Mouse (Mus musculus): Measurements from ENCODE around the gene Btbd11.

Btbd11 gene

DNA sequence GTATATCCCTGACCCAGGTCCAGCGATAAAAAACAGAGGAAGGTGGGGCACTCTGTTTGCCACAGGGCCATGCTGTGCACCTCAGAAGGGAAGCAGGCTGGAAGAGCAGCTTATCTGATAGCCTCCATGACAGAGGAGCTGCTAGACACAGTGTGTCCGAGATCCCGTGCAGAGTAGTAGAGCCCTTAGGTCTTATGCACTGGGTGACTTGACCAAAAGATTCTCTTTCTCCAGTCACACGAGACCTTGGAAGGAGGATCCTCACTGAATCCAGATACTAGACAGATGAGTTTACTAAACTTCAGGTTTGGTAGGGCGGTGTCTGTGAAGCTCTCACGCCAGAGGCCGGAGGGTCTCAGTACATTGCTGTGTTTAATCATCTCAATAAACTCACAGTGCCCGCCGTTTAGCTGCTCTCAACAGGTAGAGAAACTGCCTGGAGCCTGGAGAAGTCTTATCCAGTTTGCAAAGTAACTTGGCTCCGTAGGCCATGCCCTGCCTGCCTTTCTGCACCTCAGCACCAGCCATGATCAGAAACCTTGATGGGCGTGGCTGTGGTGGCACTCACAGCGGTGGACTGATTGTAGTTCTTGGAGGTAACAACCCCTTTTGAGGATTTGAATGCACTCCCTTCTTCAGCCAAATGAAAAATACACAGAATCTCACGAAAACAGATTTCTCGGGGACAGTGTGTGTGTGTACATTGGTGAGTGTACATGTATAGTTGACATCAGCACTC, 155.4 kb downstream of the Btbd11 start:
- in situ Hi-C loops (cut with MboI; ENCODE audit: low pct_unique_long_range_greater_than_20kb in 1 of 2, low sequenced_read_pairs in 2 of 2, unreplicated experiment in 1 of 2): no loop called here

DNA sequence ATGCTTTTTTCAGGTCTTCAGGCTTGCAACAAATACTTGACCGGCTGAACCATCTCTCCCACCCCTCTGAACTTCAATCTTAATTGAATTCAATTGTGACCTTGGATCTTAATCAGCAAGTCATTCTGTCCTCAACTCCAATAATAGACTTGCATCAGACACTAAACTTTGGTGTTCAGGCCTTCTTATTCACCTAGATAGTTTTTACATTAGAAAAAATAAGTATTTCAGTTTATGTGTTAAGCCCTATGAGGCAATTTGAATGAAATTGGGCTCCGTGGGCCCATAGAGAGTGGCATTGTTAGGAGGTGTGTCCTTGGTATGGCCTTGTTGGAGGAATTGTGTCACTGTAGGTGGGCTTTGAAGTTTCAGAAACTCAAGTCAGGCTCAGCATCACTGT, 156.7 kb downstream of the Btbd11 start:
- in situ Hi-C loops (cut with MboI; ENCODE audit: low pct_unique_long_range_greater_than_20kb in 1 of 2, low sequenced_read_pairs in 2 of 2, unreplicated experiment in 1 of 2): no loop called here

GRCm38 (mm10) chr10:85544991-85545390, 158.4 kb downstream of the Btbd11 start:
- in situ Hi-C loops (cut with MboI; ENCODE audit: low pct_unique_long_range_greater_than_20kb in 1 of 2, low sequenced_read_pairs in 2 of 2, unreplicated experiment in 1 of 2): no loop called here

DNA sequence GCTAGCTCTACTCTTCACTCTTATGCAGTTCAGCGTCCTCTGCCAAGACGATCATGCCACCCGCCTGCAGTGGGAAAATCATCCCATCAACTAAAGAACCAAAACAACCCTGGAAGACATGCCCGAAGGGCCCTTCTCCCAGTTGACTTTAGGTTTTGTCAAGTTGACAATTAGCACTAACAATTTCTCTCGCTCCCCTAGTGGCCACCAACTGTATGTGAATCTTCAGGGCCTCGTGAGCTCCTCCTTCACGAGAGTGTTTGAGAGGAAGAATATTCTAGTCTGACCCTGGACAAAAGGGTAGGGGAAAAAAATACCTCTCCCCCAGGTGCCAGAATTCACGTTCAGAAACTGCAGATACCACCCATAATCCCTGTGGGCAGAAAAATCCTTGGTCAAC, 168.6 kb downstream of the Btbd11 start:
- in situ Hi-C loops (cut with MboI; ENCODE audit: low pct_unique_long_range_greater_than_20kb in 1 of 2, low sequenced_read_pairs in 2 of 2, unreplicated experiment in 1 of 2): loop anchor here in 1 of 2 experiments (10.0 kb wide), 1 partner anchor 170 kb away; the partner anchor contains the start of gene Btbd11

- in situ Hi-C loops (cut with MboI; ENCODE audit: low pct_unique_long_range_greater_than_20kb in 1 of 2, low sequenced_read_pairs in 2 of 2, unreplicated experiment in 1 of 2): no loop called here
These were observed 174.8 kb downstream of the Btbd11 start for GRCm38 (mm10) chr10:85561418-85561817.

- in situ Hi-C loops (cut with MboI; ENCODE audit: low pct_unique_long_range_greater_than_20kb in 1 of 2, low sequenced_read_pairs in 2 of 2, unreplicated experiment in 1 of 2): no loop called here
These were observed 184.8 kb downstream of the Btbd11 start for GRCm38 (mm10) chr10:85571456-85571855.

DNA sequence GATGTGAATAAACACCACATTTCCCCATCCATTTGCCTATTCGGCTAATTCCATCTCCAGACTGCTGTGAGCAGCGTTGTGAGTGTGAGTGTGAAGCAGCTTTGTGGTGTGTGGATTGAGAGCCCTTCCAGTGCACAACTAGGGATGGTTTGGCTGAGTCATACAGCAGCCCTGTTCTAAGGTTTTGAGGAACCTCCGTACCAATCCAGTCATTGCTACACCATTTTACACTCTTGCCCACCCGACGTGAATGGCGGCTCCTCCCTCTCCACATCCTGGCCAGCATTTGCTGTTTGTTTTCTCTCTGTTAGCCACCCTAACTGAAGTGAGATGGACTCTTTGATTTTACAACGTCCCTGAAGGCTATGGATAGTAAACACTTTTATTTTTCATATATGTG, 186.0 kb downstream of the Btbd11 start:
- in situ Hi-C loops (cut with MboI; ENCODE audit: low pct_unique_long_range_greater_than_20kb in 1 of 2, low sequenced_read_pairs in 2 of 2, unreplicated experiment in 1 of 2): no loop called here

- in situ Hi-C loops (cut with MboI; ENCODE audit: low pct_unique_long_range_greater_than_20kb in 1 of 2, low sequenced_read_pairs in 2 of 2, unreplicated experiment in 1 of 2): no loop called here
These were observed 191.3 kb downstream of the Btbd11 start for GRCm38 (mm10) chr10:85577891-85578420.

DNA sequence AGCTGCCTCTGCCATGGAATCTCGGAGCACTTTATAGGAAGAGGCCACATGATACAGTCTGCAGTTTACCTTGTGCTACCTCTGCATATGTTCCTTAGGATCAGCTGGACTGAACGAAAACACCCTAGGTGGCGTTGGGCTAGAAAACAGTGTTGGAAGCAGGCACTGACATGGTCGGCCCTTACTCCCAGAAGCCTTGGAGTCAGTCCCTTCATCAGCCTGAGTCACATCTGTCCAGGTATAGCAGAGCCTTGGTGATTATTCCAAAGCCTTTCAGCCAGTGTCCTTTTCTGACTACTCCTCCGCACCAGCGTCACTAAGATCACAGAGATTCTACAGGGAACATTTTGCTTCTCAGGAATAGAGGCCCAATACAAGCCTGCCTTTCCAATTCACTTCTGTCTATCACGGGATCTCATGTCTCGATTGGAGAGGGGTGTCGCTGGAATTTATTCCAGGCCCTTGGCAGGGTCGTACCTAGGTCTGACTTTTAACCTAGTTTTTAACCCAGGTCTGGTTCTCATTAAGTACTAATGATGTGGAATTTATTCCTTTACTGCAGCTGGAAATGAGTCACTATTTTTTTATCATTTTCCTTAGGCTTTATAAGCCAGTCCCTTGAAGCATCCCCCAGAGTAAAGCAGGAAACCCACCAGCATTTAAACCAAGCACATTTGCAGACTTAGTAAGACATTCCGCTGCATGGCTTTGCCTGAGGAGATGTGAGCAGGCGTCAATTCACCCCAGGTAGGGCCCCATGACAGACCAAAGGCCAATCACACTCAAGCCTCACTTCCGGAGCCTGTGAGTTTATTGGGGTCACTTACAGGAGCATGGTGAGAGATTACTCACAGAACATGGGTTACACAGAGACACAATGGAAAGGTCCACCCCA, 192.2 kb downstream of the Btbd11 start:
- in situ Hi-C loops (cut with MboI; ENCODE audit: low pct_unique_long_range_greater_than_20kb in 1 of 2, low sequenced_read_pairs in 2 of 2, unreplicated experiment in 1 of 2): no loop called here

DNA sequence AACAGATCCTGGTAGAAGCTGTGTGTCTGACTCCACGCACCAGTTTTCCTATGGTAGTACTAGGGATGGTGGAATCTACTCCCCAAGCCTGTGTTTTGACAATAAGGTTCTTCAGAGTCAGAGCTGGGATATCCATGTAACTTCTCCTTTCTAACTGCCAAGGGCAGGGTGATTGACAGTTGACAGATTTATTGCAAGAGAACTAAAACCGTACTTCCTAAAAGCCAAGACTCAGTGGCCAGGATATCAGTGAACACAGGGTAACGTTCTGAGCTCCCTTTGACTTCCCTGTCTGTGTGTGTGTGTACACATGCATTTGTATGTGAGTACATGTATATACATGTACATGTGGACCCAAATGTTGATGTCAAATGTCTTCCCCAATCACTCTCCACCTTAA, 201.1 kb downstream of the Btbd11 start:
- in situ Hi-C loops (cut with MboI; ENCODE audit: low pct_unique_long_range_greater_than_20kb in 1 of 2, low sequenced_read_pairs in 2 of 2, unreplicated experiment in 1 of 2): no loop called here

DNA sequence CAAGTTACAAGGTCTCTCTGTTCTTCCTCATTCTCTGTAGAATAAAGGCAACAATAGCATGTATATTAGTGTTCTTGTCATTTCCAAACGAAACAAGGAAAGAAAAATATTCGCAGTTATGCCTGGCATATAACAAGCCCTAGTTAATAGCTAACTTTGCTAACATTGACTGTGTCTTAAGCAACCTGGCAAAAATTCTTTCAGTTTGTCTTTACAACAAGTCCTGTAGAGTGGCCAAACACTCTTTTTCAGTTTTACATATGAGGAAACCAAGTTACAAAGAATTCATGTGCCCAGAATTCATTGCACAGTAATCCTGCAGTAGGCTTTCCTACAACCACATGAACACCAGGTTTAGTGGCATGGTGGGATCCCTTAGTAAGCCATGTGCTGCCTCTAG, 203.4 kb downstream of the Btbd11 start:
- in situ Hi-C loops (cut with MboI; ENCODE audit: low pct_unique_long_range_greater_than_20kb in 1 of 2, low sequenced_read_pairs in 2 of 2, unreplicated experiment in 1 of 2): no loop called here

- in situ Hi-C loops (cut with MboI; ENCODE audit: low pct_unique_long_range_greater_than_20kb in 1 of 2, low sequenced_read_pairs in 2 of 2, unreplicated experiment in 1 of 2): no loop called here
These were observed 204.7 kb downstream of the Btbd11 start for GRCm38 (mm10) chr10:85591296-85591695.

- in situ Hi-C loops (cut with MboI; ENCODE audit: low pct_unique_long_range_greater_than_20kb in 1 of 2, low sequenced_read_pairs in 2 of 2, unreplicated experiment in 1 of 2): no loop called here
These were observed 205.4 kb downstream of the Btbd11 start for GRCm38 (mm10) chr10:85591986-85592385.

DNA sequence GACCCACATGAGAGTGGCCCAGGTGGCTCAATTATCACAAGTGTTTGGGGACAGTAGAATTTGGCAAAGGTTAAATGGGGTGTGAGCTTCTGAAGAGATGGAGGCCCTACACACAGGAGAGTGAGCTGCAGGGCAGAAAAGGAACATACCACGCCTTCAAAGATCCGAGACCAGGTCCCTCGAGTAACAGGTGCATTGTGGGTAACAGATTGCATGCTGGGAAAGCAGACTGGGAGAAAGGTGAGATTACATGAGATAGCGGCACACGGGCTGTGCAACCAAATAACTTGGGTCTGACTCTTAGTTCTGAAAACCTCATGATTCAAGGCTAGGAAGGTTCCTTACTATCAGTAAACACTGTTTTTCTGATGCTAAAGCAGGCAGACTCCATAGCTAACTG, 209.7 kb downstream of the Btbd11 start:
- in situ Hi-C loops (cut with MboI; ENCODE audit: low pct_unique_long_range_greater_than_20kb in 1 of 2, low sequenced_read_pairs in 2 of 2, unreplicated experiment in 1 of 2): no loop called here

DNA sequence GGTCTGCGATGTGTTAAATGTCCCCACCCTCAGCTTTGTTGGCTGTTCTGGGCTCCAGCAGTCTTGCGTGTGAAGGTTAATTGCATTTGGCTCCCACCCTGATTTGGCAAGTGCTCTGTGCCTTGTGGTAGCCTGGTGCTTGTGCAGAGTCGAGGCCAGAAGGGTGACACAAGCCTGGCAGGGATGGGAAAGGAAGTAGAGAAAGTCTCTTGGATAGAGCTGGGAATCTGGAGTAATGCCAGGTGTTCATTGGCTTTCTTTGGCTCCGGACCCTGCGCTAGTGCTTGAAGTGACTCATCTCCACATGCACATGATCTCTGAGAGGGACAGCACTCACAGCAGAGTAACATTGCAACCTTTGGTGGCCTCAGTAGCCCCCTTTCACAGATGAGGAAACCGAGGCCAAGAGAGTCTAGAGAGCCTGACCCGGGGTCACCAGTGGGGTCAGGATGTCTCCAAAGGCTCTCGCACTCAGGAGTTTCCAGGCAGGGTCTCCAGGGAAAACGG, 211.5 kb downstream of the Btbd11 start:
- in situ Hi-C loops (cut with MboI; ENCODE audit: low pct_unique_long_range_greater_than_20kb in 1 of 2, low sequenced_read_pairs in 2 of 2, unreplicated experiment in 1 of 2): no loop called here

DNA sequence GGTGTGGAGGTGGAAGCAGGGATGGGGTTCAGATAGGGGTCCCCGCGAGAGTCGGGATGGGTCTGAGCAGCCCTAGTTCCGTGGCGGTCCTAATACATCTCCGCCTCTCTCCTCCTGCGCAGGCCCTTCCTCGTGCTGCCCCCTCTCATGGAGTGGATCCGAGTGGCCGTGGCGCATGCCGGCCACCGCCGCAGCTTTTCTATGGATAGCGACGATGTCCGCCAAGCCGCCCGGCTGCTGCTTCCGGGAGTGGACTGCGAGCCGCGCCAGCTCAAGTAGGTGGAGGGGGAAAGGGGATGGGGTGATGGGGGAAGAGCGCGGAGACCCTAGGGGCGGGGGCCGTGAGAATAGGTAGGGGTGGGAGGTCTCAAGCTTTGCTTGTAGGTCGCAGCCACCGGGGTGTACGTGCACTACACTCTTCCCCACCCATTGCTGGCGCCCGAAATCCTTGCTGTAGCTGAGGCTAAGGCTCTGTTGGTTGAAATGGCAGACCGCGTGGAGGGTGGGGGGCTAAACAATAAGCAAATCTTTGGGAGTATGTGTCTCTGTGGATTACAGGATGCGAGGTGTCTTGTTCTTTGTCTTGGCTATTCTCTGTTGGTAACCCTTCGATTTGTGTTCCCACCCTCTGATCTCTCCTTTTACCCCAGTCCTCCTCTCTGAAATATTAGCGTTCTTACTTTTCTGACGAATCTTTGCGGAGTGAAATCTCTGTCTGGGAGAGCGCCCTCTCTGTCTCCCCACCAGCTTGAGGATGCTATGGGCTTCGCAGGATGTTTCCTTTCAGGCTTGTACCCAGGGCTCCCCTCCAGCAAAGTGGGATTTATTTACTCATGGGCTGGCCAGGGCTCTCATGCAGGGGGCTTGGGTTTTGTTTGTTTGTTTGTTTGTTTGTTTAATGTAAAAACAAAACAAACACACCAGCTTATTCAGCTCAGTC, 212.3 kb downstream of the Btbd11 start:
- in situ Hi-C loops (cut with MboI; ENCODE audit: low pct_unique_long_range_greater_than_20kb in 1 of 2, low sequenced_read_pairs in 2 of 2, unreplicated experiment in 1 of 2): no loop called here

- in situ Hi-C loops (cut with MboI; ENCODE audit: low pct_unique_long_range_greater_than_20kb in 1 of 2, low sequenced_read_pairs in 2 of 2, unreplicated experiment in 1 of 2): no loop called here
These were observed 215.9 kb downstream of the Btbd11 start for GRCm38 (mm10) chr10:85602546-85602945.

GRCm38 (mm10) chr10:85604556-85604955, 217.9 kb downstream of the Btbd11 start:
- in situ Hi-C loops (cut with MboI; ENCODE audit: low pct_unique_long_range_greater_than_20kb in 1 of 2, low sequenced_read_pairs in 2 of 2, unreplicated experiment in 1 of 2): no loop called here
